Mouse (Mus musculus) midbrain, embryonic 15.5 days (tissue): Measurements from ENCODE around the gene Evi5l. TPM values are rescaled to one million over a fixed set of nuclear protein-coding genes. Genes with fewer than 3 reads are reported as not detected.
A peak's percentile ranks its signal among the peaks of the same experiment; 100 is the strongest.

Experiments
- ATAC-seq: fragments of 200-750 bp; cut with Nextera tagmentation; replicated peaks from 2 replicates; pipeline ENCODE4 v1.8.0; 2017; ENCODE audit warnings: moderate TSS enrichment
- H3K27ac ChIP-seq: fragments of 300-500 bp; sonication (generic); 2 replicates; pipeline ENCODE4 v1.5.1; 2015; ENCODE audit warnings: mild to moderate bottlenecking, inconsistent platforms
- H3K27me3 ChIP-seq: fragments of 300-500 bp; sonication (generic); replicated peaks from 2 replicates; pipeline ENCODE4 v1.6.1; 2015; ENCODE audit warnings: inconsistent platforms
- H3K36me3 ChIP-seq: fragments of 300-500 bp; sonication (generic); replicated peaks from 2 replicates; pipeline ENCODE4 v1.6.1; 2015; ENCODE audit warnings: inconsistent platforms
- H3K4me1 ChIP-seq: fragments of 300-500 bp; sonication (generic); 2 replicates; pipeline ENCODE4 v1.6.1; 2015; ENCODE audit warnings: inconsistent platforms
- H3K4me2 ChIP-seq: fragments of 300-500 bp; sonication (generic); 2 replicates; pipeline ENCODE4 v1.6.1; 2015; ENCODE audit warnings: inconsistent platforms, mild to moderate bottlenecking, moderate library complexity
- H3K4me3 ChIP-seq: fragments of 300-500 bp; sonication (generic); 2 replicates; pipeline ENCODE4 v1.5.1; 2015; ENCODE audit warnings: mild to moderate bottlenecking, inconsistent platforms
- H3K9ac ChIP-seq: fragments of 300-500 bp; sonication (generic); 2 replicates; pipeline ENCODE4 v1.6.1; 2015; ENCODE audit warnings: mild to moderate bottlenecking, inconsistent platforms
- H3K9me3 ChIP-seq: fragments of 300-500 bp; sonication (generic); 2 replicates; pipeline ENCODE4 v1.6.1; 2016; ENCODE audit warnings: inconsistent platforms
- WGBS: fragments of 180-500 bp; shearing (Covaris S2); methylation state at CpG from one replicate; pipeline ENCODE4 v1.1.7; 2015; ENCODE audit warnings: mixed read lengths; 5-methylcytosine and 5-hydroxymethylcytosine counted together
- polyA plus RNA-seq: library from polyadenylated mRNA; unstranded; fragments of >200 nt; fragmentation: Nextera tagmentation; extraction: Ambion mirVana; gene quantifications from 2 replicates; pipeline ENCODE4 v1.2.1, GENCODE M21; 2015

The Evi5l gene
- polyA plus RNA-seq, 1 experiment from 2014 or later: 136 TPM

DNA sequence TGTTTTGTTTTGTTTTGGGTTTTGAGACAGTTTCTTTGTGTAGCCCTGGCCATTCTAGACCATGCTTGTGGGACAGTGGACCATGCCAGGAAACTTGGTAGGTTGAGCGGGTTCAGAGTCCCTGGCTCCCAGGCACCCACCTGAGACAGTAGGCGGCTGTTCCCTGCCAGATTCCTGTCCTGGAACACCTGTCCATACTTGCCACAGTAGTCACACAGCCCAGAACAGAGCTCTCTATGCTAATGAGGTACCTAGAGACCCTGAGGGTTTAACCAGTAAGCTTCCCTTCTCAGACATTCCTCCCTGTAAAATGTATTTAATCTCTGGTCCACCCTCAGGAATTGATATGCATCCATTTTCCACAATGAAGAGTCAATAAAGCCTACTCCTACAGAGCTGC lies 7.7 kb downstream of the Evi5l start:
- Histone ChIP-seq H3K27me3 (no peaks in the 10 kb centered on the region), H3K36me3 (peaks cover 14% of the 10 kb centered on the region), H3K9ac (no peak overlapping the region), H3K4me1 (peaks cover 19% of the 10 kb centered on the region), H3K27ac (no peak overlapping the region), H3K9me3 (no peaks in the 10 kb centered on the region), H3K4me3 (no peak overlapping the region), H3K4me2 (no peak overlapping the region)
- ATAC-seq: no peak
- WGBS: 83% methylated on average over 2 of the region's 2 CpGs

DNA sequence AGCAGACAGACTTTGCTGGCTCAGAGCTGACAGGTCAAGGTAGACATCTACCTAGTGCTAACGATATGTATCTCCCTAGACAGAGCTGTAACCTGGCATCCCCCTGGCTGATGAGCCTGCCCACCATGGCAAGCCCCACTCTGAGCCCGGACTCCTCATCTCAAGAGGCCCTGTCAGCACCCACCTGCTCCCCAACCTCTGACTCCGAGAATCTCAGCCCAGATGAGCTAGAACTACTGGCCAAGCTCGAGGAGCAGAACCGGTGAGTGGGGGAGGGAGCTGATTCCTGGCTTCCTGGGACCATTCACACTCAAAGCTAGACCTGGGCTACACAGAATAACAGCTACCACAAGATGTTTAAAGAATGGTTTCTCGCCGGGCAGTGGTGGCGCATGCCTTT lies 17.0 kb downstream of the Evi5l start:
- Histone ChIP-seq H3K4me2 (no peak overlapping the region), H3K9me3 (no peaks in the 10 kb centered on the region), H3K9ac (no peak overlapping the region), H3K4me1 (no peaks in the 10 kb centered on the region), H3K27ac (no peak overlapping the region), H3K4me3 (no peak overlapping the region), H3K36me3 (peaks cover 48% of the 10 kb centered on the region), H3K27me3 (no peaks in the 10 kb centered on the region)
- ATAC-seq: no peak
- 85% methylated on average over 8 of the region's 8 CpGs for WGBS

DNA sequence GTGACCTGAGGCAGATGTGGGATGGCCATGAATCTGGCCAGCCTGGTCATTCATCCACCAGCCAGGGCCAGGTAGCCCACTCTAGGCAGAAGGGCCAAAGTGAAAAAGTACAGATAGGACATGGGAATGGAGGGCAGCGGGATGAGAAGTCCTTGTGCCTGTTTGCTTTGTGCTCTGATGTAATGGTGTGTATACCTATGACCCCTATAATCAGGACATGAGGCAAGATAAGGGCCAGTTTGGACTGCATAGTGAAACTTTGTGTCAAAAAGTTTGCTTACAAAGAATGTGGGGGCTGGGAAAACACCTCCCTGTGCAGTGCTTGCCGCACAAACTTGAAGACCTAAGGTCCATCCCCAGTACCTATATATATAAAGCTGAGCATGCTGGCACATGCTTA lies 19.8 kb downstream of the Evi5l start:
- Histone ChIP-seq H3K27ac (no peak overlapping the region), H3K36me3 (peaks cover 58% of the 10 kb centered on the region)
- 97% methylated on average over 2 of the region's 2 CpGs for WGBS

DNA sequence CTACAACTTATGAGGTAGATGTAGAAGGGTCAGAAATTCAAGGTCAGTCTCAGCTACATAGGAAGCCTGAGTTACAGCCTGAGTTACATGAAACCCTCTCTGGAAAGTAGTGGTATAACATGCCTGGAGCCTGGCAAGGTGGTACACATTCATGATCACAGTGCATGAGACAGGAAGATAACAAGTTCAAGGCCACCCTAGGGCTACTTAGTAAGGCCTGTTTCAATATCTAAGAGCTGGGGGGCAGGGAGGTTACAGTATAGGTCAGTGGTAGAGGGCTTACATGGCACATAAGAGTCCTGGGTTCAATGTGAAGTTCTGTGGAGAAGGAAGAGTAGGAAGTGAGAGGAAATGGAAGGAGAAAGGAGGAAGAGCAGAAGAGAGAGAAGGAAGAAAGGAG lies 22.2 kb downstream of the Evi5l start:
- no peak overlapping the region for H3K9ac ChIP-seq
- no peak overlapping the region for H3K4me2 ChIP-seq
- H3K27me3 ChIP-seq: no peaks in the 10 kb centered on the region
- no peaks in the 10 kb centered on the region for H3K9me3 ChIP-seq
- H3K4me3 ChIP-seq: no peak overlapping the region
- peaks cover 52% of the 10 kb centered on the region for H3K36me3 ChIP-seq
- no peak for ATAC-seq
- H3K4me1 ChIP-seq: peaks cover 14% of the 10 kb centered on the region
- H3K27ac ChIP-seq: no peak overlapping the region

More for the DNA sequence above, 19.8 kb downstream of the Evi5l start:
- Histone ChIP-seq H3K27me3 (no peaks in the 10 kb centered on the region), H3K9ac (no peak overlapping the region), H3K9me3 (no peaks in the 10 kb centered on the region), H3K4me2 (no peak overlapping the region), H3K4me3 (no peak overlapping the region), H3K4me1 (no peaks in the 10 kb centered on the region)
- ATAC-seq: no peak

DNA sequence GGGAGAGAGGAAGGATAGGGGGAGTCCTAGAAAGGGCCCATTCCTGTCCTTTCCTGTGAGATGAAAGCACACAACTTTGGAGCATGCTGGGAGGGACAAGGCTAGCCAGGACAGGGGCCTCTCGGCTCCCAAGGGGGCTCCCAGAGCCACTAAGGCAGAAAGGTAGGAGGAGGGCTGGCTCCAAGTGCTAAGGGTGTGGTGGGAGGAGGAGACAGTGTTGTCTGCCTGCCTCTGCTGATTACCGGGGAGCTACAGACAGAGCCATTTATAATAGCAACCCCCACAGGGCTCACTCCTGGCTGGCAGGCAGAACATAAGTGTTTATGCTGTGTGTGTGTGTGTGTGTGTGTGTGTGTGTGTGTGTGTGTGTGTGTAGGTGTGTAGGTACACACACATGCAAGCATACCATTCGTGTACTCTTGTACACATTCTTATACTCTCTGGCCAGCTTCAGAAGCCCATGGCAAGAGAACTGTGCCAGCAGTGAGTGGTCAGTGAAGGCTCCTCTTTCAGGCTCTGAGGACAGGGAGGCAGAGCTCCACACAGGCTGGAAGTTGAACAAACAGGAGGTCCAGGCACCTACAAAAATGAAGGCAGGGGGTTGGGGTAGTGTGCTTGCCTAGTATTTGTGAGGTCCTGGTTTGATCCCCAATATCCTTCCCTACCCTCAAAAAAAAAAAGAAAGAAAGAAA lies 22.8 kb downstream of the Evi5l start:
- Histone ChIP-seq H3K27ac (no peak overlapping the region), H3K9ac (no peak overlapping the region), H3K4me2 (no peak overlapping the region), H3K4me1 (peaks cover 14% of the 10 kb centered on the region), H3K36me3 (peaks cover 49% of the 10 kb centered on the region), H3K4me3 (no peak overlapping the region), H3K27me3 (no peaks in the 10 kb centered on the region), H3K9me3 (no peaks in the 10 kb centered on the region)
- WGBS: 42% methylated on average over 3 of the region's 3 CpGs
- ATAC-seq: no peak

DNA sequence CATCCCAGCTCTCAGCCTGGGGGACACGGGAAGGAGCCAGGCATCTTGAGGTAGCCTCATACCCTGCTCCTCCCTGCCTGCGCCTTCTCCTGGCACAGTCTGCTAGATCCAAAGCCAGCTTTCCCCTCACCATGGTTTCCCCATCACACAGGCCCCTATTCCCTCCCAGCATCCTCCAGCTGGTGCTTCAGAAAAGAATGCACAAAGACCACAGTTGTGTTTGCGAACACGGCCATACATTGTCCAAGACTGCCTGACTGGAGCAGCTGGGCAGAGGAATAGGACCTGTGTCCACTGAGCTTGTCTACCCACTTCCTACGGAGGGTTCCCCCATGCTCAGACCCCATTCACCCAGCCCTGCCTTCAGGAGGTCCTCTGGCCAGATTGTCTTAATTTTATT lies 25.9 kb downstream of the Evi5l start:
- Histone ChIP-seq H3K27ac (peak overlapping the region; percentile 69), H3K27me3 (no peaks in the 10 kb centered on the region), H3K4me3 (no peak overlapping the region), H3K36me3 (peaks cover 29% of the 10 kb centered on the region), H3K4me1 (peaks cover 14% of the 10 kb centered on the region), H3K9ac (no peak overlapping the region), H3K4me2 (no peak overlapping the region), H3K9me3 (no peaks in the 10 kb centered on the region)
- 41% methylated on average over 5 of the region's 5 CpGs for WGBS
- ATAC-seq: peak; percentile 54

DNA sequence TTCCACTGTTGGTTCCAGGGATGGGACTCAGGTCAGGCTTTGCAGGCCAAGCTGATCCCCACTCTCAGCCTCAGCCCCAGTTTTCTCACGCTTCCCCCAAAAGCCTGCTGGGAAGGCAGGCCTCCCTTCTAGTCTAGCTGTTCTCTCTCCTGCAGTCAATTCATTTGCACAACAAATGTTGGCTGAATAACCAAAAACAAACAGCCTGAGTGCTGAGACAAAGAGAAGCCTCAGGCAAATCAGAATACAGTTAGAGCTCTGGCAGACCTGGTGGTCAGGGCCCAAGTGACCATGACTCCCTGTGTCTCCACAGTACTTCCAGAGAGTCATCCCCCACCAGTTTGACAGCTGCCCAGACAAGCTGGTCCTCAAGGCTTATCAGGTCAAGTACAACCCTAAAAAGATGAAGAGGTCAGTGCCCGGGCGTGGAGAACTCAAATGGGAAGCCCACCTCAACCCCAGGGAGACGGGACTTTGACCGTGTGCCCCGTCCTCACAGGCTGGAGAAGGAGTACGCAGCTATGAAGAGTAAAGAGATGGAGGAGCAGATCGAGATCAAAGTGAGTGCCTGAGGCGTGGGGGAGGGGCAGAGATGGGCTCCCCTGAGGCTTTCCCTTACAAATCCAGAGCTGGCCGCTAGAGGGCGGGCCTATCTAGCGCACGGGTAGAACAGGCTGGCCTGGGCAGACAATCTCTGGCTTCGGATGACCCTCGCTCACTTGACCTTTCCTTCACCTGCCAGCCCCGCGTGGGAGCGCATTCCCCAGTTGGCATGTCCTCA lies 26.6 kb downstream of the Evi5l start:
- H3K9ac ChIP-seq: no peak overlapping the region
- peak; percentile 83 for ATAC-seq
- H3K27me3 ChIP-seq: no peaks in the 10 kb centered on the region
- H3K9me3 ChIP-seq: no peaks in the 10 kb centered on the region
- WGBS: 2% methylated on average over 18 of the region's 18 CpGs
- peaks cover 14% of the 10 kb centered on the region for H3K4me1 ChIP-seq
- peak overlapping the region; percentile 69 for H3K27ac ChIP-seq
- no peak overlapping the region for H3K4me3 ChIP-seq
- H3K4me2 ChIP-seq: peak overlapping the region; percentile 23; the same call in 1 of the 2 replicates
- H3K36me3 ChIP-seq: peaks cover 27% of the 10 kb centered on the region

DNA sequence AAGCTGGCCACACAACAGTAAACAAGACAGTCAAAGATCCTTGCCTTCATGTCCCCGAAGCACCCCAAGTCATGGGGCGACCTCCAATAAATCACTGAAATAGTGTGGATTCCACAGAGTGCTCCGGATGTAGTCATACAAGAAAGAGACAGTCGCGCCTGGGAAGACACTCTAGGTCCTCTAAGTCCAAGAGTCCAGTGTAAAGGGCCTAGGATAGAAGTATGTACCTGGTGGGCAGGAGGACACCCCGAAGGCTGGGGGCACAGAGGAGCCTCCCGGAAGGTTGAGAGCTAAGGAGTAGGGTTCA lies 27.2 kb downstream of the Evi5l start:
- Histone ChIP-seq H3K9ac (no peak overlapping the region), H3K4me3 (no peak overlapping the region), H3K4me2 (no peak overlapping the region), H3K36me3 (peaks cover 24% of the 10 kb centered on the region), H3K9me3 (no peaks in the 10 kb centered on the region), H3K27me3 (no peaks in the 10 kb centered on the region), H3K4me1 (peaks cover 14% of the 10 kb centered on the region), H3K27ac (peak overlapping the region; percentile 69; the same call in 1 of the 2 replicates)
- WGBS: 55% methylated on average over 7 of the region's 7 CpGs
- ATAC-seq: peak; percentile 14

DNA sequence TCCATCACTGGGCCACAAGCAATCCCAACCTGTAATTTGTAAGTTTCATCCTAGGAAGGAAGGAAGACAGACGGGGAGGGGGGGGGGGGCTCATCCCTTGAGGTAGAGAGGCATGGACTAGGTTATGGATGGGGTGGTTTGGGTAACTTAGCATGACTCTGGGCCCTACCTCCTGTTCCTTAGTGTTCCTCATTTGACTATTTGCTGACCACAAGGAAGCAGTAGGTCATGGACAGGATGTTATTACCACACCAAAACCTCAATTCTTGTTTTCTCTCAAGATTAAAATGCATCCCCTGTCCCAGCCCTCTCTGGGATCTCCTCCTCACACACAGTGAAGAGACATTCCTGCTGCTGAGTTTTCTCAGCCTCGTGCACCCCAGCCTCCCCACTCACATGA lies 35.0 kb downstream of the Evi5l start:
- Histone ChIP-seq H3K4me3 (no peak overlapping the region), H3K9ac (no peak overlapping the region), H3K27me3 (peaks cover 7% of the 10 kb centered on the region; the same call in 1 of the 2 replicates), H3K27ac (no peak overlapping the region), H3K4me1 (peaks cover 11% of the 10 kb centered on the region), H3K9me3 (no peaks in the 10 kb centered on the region), H3K4me2 (no peak overlapping the region), H3K36me3 (peaks cover 47% of the 10 kb centered on the region)
- no peak for ATAC-seq
- 65% methylated on average over 2 of the region's 2 CpGs for WGBS

DNA sequence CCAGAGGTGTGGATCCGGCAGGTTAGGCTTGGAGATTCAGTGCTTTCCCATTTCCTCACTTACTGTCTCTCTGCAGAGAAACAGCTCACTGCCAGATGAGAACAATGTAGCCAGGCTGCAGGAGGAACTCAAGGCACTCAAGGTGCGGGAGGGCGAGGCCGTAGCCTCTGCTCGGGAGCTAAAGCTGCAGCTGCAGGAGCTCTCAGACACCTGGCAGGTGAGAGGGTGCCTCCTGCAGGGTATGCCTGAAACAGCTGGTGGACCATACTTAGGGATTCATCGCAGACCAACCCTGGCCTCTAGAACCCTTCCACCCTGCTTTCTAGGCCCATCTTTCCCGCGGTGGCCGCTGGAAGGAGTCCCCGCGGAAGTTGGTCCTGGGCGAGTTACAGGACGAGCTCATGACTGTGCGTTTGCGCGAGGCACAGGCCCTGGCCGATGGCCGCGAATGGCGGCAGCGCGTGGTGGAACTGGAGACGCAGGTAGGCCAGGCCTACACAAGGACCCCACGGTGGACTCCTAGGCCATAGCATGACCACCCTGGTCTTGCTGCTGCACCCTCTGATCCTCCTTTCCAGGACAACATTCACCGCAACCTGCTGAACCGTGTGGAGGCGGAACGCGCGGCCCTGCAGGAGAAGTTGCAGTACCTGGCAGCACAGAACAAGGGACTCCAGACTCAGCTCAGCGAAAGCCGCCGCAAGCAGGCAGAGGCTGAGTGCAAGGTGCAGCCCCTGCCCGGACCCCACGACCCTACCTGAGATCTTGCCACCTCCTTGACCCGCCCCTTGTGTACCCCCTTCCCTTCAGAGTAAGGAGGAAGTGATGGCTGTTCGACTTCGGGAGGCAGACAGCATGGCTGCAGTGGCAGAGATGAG lies 39.1 kb downstream of the Evi5l start:
- WGBS: 23% methylated on average over 38 of the region's 38 CpGs

DNA sequence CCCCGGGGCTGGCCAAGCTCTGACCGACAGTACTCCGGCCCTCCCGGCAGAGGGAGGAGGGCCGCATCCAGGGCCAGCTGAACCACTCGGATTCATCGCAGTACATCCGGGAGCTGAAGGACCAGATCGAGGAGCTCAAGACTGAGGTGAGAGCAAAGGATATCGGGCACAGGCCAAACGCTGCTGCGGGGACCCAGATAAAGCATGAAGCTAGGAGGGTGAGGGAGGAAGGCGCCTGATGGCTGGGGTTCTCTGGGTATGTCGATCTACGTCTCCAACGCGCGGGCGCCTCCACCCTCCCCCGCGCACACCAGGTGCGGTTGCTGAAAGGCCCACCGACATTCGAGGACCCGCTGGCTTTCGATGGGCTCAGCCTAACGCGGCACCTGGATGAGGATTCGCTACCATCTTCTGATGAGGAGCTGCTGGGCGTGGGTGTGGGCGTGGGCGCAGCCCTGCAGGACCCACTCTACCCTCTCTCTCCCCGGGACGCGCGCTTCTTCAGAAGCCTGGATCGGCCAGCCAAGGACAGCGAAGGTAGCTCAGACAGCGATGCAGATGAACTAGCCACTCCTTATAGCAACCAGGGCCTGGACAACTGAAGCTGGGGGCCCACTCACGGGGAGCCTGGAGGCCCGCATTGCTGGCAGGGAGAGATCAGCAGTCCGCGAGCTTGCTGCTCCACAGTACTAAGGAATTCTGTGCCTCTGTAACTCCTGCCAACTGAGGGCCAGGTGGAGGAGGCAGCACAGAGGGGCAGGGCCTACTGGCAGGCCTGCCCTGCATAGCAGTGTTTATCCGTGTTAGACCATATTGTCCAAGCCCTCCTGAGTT lies 40.0 kb downstream of the Evi5l start:
- Histone ChIP-seq H3K9ac (no peak overlapping the region), H3K36me3 (peaks cover 47% of the 10 kb centered on the region), H3K27ac (no peak overlapping the region), H3K4me3 (no peak overlapping the region), H3K4me2 (no peak overlapping the region), H3K4me1 (peaks cover 37% of the 10 kb centered on the region), H3K9me3 (no peaks in the 10 kb centered on the region), H3K27me3 (peaks cover 7% of the 10 kb centered on the region; the same call in 1 of the 2 replicates)
- 10% methylated on average over 44 of the region's 44 CpGs for WGBS
- ATAC-seq: peak; percentile 8

More for the DNA sequence above, 39.1 kb downstream of the Evi5l start:
- Histone ChIP-seq H3K9me3 (no peaks in the 10 kb centered on the region), H3K4me1 (peaks cover 30% of the 10 kb centered on the region), H3K36me3 (peaks cover 46% of the 10 kb centered on the region), H3K27ac (no peak overlapping the region), H3K9ac (no peak overlapping the region), H3K27me3 (peaks cover 7% of the 10 kb centered on the region; the same call in 1 of the 2 replicates), H3K4me2 (no peak overlapping the region), H3K4me3 (no peak overlapping the region)
- ATAC-seq: no peak
